Mouse (Mus musculus) inflammation-experienced regulatory T-cells, adult 6 months (primary cell): ENCODE results near the gene Zbtb20. TPM values are rescaled to one million over a fixed set of nuclear protein-coding genes. Genes with fewer than 3 reads are reported as not detected.

Experiments
- ATAC-seq: one replicate; pipeline ENCODE4 v1.8.0; 2017
- polyA plus RNA-seq, 3 experiments: library from polyadenylated mRNA; unstranded; fragments of 100-300 nt; shearing (Covaris generic); gene quantifications; one replicate each; pipeline ENCODE4 v1.2.1; 2017

Gene Zbtb20
- polyA plus RNA-seq, 3 experiments from 2014 or later = 32.1 to 97.7 (median 96.1) TPM

GRCm38 (mm10) chr16:43618286-43618685 is 742.6 kb downstream of the Zbtb20 start:
- ATAC-seq = no peak

DNA sequence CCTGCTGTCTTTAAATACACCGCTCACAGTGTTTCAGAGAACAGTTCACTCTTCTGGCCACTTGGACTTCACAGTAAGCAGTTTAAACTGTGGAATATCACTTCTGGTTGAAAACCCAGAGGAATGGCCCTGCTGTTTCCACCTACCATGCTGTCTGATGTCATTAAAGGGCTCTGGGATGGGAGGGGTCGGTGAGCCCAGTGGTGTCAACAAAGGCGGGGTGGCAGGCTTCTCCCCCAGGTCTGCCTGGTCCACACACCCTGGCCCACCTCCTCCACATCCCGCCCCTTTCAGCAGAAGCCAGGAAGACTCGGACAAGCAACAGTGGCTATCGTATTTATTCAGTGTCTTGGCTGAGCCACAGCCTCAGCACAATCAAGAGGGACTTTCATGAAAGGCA is 743.6 kb downstream of the Zbtb20 start:
- ATAC-seq = peak; percentile 7

DNA sequence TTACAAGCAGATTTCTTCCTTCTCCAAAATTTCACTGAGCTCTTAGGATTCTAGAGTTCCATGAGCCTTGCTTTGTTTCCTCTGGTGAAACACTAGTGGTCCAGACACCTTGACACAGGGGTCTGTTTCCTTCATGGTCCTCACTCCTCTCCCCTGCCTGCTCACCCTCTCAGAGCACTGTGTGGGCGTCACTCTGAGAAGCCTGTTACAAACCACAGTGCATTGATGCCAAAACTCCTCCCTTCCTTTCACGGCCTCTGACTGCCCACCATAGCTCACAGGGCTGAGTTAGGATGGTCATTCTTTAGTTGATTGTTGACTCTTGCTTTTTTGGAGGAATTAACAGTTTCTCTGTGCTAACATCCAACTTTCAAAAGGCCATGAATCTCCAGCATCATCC is 744.7 kb downstream of the Zbtb20 start:
- ATAC-seq = peak; percentile 29

DNA sequence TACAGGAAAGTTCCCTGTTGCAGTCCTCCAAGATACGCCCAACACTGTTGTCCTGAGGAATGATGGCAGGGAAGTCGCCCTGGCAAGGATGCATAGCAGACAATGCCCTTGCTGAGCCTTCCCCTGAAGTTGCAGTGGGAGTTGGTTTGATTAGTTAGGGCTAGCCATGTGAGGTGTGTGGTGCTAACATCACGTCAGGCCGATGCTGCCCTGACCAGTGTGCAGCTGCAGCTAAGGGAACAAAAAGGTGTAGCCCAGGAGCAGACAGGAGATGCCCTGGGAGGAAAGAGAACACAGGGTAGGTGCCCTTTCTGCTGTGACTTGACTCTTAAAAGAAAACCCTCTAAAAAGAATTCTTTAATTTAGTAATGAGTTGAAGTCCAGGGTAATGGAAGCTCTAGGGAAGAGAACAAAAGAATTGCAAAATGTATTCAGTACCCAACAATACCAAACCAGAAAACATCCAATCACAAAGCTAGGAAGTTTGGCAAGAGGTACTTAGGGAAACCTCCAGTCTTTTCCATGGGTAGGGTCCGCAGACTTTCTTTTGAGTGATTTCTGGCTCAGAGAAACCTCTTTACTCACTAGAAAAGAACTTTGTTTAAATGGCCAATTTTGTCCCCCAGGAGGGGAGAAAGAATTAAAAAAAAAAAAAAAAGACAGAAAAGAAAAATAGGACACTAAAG is 747.8 kb downstream of the Zbtb20 start:
- no peak for ATAC-seq

DNA sequence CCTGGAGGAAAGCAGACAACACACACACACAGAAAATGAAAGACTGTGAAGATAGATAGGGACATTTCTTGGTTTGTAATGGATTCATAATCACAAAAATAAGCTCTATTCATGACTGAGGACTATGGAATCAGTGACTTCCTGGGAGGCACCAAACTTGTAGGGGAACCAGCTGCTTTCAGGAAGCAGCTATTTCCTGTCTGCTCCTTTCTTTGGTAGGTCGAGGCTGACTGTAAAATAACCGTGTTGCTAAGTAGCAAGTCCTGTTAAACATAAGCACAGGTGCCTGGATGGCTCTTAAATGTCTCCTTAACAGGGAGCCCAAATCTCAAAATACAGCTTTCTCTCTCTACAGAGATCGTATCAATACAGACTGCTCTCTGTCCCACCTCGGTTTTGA is 749.2 kb downstream of the Zbtb20 start:
- ATAC-seq = peak; percentile 79

- ATAC-seq = no peak
Measured at GRCm38 (mm10) chr16:43625289-43625688, 749.6 kb downstream of the Zbtb20 start.

DNA sequence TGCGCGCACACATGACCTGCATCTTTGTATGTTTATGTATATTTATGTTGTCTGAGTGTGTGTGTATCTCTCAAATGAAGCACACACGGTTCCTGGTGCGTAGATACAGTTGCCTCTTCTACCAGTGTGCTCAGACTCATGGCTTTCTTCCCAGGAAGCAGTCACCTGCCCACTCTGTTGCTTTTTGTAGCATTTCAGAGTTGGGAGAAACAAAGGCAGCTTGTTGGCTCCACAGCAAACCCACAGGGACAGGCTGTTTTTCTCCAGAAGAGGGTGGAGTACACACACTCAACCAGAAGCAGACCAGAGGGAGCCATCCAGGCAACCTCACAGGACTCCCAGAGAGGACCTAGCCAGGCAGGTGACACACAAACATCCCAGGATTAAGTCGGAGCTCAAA is 750.3 kb downstream of the Zbtb20 start:
- ATAC-seq = no peak

DNA sequence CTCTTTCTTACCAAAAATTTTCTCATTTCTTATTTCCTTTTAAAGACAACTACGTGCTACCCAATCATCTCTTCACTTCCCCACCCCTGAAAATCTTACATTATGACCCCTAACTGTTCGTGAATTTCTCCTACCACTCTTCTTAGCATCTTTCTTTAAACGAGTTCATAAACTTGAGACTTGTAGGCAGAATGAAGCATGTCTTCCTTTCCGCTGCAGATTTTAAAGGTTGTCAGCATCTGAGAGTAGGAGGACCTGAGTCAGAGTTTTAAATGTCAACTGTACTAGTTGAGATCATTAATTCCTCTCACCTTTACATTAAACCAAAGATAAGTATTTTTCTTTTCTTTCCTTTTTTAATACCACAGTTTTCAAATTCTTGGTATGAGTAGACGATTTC is 753.0 kb downstream of the Zbtb20 start:
- peak; percentile 62 for ATAC-seq

- ATAC-seq = no peak
Measured at GRCm38 (mm10) chr16:43631758-43632157, 756.1 kb downstream of the Zbtb20 start.

DNA sequence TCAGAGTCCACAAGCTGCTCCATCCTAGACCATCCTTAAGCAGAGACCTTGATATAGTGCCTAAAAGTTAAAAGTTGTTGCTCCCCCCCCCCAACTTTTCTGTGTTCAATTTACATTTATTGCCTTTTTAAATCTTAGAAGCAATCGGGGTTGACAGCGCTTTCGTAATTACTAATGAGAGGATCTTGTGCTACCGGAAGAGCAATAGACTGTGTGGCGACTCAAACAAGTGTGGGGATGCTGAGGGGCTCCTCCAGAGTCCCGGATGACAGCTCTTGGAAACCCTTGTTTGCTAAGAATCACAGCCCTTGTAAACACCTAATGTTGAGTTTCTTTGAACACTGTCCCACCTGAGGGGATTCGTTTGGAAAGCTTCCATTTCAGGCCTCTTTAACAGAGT is 758.4 kb downstream of the Zbtb20 start:
- ATAC-seq = peak; percentile 64

DNA sequence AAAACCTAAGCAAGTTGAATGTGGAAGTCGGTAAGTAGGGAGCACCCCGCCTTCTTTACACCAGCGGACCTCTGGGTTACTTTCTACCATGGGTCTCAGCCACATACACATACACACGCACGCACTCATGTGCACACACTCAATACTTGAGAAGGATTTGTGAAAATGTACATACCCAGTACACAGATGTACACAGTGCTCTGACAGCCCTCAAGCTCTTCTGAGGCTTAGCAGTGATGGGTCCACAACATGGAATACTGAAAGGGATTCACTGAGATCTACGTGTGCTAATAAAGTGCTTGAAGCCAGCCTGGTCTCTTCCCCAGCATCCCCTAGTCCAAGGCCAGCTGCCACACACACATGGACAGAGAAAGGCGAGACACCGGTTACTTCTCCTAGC is 761.6 kb downstream of the Zbtb20 start:
- no peak for ATAC-seq

DNA sequence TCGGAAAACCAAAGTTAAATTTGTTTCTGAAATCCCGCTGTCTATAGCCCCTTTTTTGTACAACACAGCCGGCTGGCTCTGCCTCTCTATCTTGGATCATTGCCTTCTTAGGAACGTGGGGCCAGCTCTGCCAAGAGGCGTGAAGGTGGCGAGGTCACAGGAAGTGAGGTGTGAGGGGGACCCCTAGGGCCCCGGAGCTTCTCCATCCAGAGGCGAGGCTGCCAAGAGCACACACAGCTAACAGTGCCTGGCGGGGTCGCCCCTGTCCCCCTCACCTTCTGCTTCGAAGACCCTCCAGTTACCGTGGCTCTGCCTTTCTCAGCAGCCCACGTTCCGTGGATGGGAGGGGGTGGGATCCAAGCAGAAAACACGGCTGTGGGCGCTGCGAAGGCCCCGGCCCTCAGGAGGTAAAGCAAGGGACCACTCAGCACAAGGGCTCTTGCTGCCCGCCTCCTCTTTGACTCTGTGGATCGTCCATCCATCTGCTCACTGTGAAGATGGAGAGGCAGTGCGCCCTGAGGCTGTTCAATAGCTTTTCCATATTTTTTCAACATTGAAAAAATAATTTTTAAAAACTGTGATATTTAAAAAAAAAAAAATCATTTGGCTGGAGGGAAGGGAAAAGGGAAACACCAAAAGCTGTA is 762.8 kb downstream of the Zbtb20 start:
- no peak for ATAC-seq

DNA sequence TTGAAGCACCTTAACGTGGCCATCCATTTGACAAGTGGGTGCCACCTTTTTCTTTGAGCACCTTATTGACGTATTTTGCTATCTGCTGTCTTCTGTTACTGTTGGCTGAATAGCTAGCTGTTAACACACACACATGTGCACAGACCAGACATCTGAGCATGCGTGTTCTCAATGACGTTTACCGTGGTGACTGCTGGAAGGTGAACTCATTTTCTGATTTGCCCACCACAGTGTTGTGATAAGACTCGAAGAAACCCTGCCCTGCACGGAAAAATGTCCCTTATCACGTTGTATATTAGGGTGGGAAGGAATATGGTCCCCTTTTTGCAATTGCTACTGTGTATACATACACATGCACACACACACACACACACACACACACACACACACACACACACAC is 765.5 kb downstream of the Zbtb20 start:
- ATAC-seq = no peak

- ATAC-seq = no peak
Measured at GRCm38 (mm10) chr16:43645879-43646278, 770.2 kb downstream of the Zbtb20 start.

DNA sequence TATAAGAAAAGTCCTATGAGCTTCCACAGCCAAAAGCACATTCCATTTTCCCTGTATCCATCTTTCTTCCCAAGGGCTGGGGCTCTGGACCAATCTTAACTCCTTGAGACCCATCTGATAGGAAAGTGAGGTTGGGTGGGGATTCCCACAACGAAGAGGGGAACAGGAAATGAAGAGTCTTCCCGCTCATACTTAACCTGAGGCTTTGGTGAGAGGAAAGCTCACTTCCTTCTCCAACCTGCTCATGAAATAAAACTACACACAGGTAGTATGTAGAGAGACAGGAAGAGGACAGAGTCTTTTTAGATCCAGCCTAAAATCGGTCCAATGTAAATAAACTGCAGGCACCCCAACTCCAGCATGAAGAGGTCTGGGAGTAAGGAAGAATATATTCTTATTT is 771.3 kb downstream of the Zbtb20 start:
- ATAC-seq = peak; percentile 62

DNA sequence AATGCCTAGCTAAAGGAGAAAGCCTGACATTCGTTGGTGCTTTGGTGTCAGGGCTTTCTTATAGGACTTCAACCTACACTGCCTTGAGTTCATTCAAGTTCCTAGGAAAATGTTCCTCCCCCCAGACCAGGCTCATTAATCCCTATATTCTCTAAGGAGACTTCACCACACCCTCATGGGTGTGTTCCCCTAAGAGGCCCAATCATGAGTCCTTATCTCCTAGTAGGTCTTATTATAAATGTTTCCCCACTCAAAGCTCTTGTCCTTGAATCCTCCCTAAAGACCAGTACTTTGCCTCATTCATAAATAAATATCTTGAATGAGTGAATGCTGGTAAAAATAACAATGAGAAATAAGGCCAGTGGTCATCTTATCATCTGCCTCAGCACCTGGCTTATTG is 772.0 kb downstream of the Zbtb20 start:
- no peak for ATAC-seq

- peak; percentile 72 for ATAC-seq
Measured at GRCm38 (mm10) chr16:43650355-43651080, 774.8 kb downstream of the Zbtb20 start.

- no peak for ATAC-seq
Measured at GRCm38 (mm10) chr16:43653288-43653687, 777.6 kb downstream of the Zbtb20 start.

- ATAC-seq = no peak
Measured at GRCm38 (mm10) chr16:43654269-43654668, 778.6 kb downstream of the Zbtb20 start.

DNA sequence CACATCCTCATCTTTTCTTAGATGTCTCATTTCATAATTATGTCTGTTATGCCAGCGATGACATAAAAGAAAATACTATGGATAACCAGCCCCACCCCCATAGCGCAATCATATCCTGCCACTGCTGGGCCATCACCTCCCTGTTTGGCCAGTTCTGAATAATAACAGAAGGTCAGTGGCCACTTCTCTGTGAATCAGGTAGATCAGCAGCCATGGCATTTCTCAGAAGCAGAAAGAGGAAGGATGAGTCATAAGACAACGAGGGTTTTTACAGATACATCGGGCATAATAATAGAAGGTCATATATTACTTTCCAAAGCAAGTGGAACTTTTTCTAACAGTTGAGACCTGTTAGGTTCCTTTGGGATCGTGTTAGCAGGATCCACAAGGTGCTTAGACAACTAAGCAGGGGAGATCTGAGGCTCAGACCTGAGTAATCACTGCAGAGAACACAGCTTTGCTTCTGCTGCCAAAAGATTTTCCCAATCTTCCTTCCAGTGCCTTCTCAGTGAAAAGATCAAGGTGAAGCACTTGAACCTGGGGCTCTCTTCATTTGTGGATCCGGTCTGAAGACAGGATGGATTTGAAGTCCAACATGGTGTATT is 779.6 kb downstream of the Zbtb20 start:
- ATAC-seq = peak; percentile 56

- peak; percentile 22 for ATAC-seq
Measured at GRCm38 (mm10) chr16:43661576-43661975, 785.9 kb downstream of the Zbtb20 start.

DNA sequence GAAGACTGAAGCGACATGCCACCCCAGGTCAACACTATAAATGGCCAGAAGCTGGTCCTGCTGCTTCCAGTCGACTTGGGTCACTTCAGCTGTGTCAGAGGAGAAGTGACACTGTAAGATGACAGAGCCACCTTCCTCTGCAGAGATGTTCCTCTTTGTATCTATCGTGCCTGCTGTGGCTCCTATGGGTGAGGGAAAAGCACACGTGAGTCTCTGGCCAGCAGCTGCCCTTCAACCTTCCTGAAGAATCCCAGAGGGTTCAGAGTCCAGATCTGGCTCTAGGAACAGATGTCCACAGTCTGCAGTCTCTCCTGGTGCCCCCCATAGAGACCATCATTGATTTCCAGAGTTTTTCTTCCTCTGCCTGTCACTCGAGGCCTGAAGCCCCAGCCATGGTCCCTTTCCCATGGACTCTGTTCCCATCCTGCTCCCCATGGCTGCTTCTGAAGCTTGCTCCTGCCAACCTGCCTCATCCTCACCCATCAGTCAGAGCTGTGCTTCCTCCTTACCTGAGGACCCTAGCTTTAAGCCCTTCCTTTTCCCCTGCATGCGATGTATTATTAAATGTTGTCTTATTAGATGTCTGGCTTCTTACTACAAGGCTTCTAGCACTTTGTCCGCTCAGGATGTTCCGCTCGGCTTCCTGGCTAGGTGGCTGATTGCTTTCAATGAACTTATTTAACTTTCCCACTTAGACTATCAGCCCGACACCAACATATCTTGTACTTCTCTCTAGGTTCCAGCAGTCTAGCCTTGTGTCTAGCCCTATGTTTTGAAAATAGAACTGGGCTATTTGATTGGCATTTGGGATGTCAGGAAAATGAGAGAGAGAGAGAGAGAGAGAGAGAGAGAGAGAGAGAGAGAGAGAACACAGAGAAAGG is 786.7 kb downstream of the Zbtb20 start:
- ATAC-seq = no peak
